Mouse (Mus musculus) gastrocnemius, postnatal 14 days (tissue): Measurements from ENCODE around the gene Olfr464. TPM values are rescaled to one million over a fixed set of nuclear protein-coding genes. Genes with fewer than 3 reads are reported as not detected.

Experiments
- DNase-seq: peaks from one replicate; pipeline ENCODE4 v3.0.0; 2021; ENCODE audit warnings: mixed read lengths
- intact Hi-C: fragments of 180-260 bp; cut with DNase I; formaldehyde crosslinking; loops from one replicate; pipeline ENCODE4 v1.15.1; 2025; ENCODE audit warnings: low total_unique reads
- long read RNA-seq, 2 experiments: library from polyadenylated mRNA; stranded (forward); transcript quantifications; one replicate each; pipeline ENCODE4 v2.0.0; 2021
- total RNA-seq, 2 experiments: library from RNA; stranded (reverse); gene quantifications; 2 replicates each; pipeline ENCODE4 v1.2.3; 2021

The Olfr464 gene
- not detected for total RNA-seq
- long read RNA-seq, experiment 1: 0 reads
- long read RNA-seq, experiment 2: 0 reads

- intact Hi-C loops: no loop called here
- DNase-seq: peak; percentile 13
These were observed at the start of gene Olfr464 for GRCm38 (mm10) chr11:87920966-87921365. Gene Olfr464, minus strand, starts transcription at chr11:87920967.

GRCm38 (mm10) chr11:87968356-87969122 is 47.8 kb upstream of the Olfr464 start:
- intact Hi-C loops: no loop called here
- DNase-seq: no peak

- peak; percentile 67 for DNase-seq
- intact Hi-C loops: no loop called here
These were observed 47.0 kb upstream of the Olfr464 start for GRCm38 (mm10) chr11:87967692-87968289.

- DNase-seq: peak; percentile 18
- intact Hi-C loops: no loop called here
These were observed 45.4 kb upstream of the Olfr464 start for GRCm38 (mm10) chr11:87966214-87966613.

- intact Hi-C loops: no loop called here
These were observed 44.5 kb upstream of the Olfr464 start for GRCm38 (mm10) chr11:87965293-87965692.

GRCm38 (mm10) chr11:87957066-87957465 is 36.3 kb upstream of the Olfr464 start:
- intact Hi-C loops: no loop called here
- DNase-seq: no peak

More at GRCm38 (mm10) chr11:87965293-87965692, 44.5 kb upstream of the Olfr464 start:
- no peak for DNase-seq

GRCm38 (mm10) chr11:87955144-87955543 is 34.4 kb upstream of the Olfr464 start:
- intact Hi-C loops: no loop called here
- DNase-seq: no peak

- no peak for DNase-seq
- intact Hi-C loops: no loop called here
These were observed 29.2 kb upstream of the Olfr464 start for GRCm38 (mm10) chr11:87949990-87950389.

- no peak for DNase-seq
- intact Hi-C loops: no loop called here
These were observed 14.7 kb upstream of the Olfr464 start for GRCm38 (mm10) chr11:87935467-87935866.

- intact Hi-C loops: no loop called here
- DNase-seq: no peak
These were observed 13.0 kb upstream of the Olfr464 start for GRCm38 (mm10) chr11:87933731-87934130.

- no peak for DNase-seq
- intact Hi-C loops: no loop called here
These were observed 9.6 kb upstream of the Olfr464 start for GRCm38 (mm10) chr11:87930348-87930747.

GRCm38 (mm10) chr11:87920301-87920700 is 466 bp downstream of the Olfr464 start:
- intact Hi-C loops: no loop called here
- no peak for DNase-seq

GRCm38 (mm10) chr11:87916005-87916404 is 4.8 kb downstream of the Olfr464 start:
- intact Hi-C loops: no loop called here
- DNase-seq: no peak

- intact Hi-C loops: no loop called here
- DNase-seq: no peak
These were observed 16.4 kb downstream of the Olfr464 start for GRCm38 (mm10) chr11:87904331-87904730.

GRCm38 (mm10) chr11:87897287-87897686 is 23.5 kb downstream of the Olfr464 start, which contains the start of gene Olfr463:
Gene Olfr463, minus strand, starts transcription at chr11:87897387.
- no peak for DNase-seq
- intact Hi-C loops: no loop called here

- no peak for DNase-seq
These were observed 28.6 kb downstream of the Olfr464 start, which contains the start of gene Olfr462 for GRCm38 (mm10) chr11:87892168-87892567. Gene Olfr462, minus strand, starts transcription at chr11:87892268.

GRCm38 (mm10) chr11:87884856-87885255 is 35.9 kb downstream of the Olfr464 start:
- no peak for DNase-seq
- intact Hi-C loops: no loop called here

More at GRCm38 (mm10) chr11:87892168-87892567, 28.6 kb downstream of the Olfr464 start, which contains the start of gene Olfr462:
- intact Hi-C loops: no loop called here

- no peak for DNase-seq
- intact Hi-C loops: no loop called here
These were observed 37.3 kb downstream of the Olfr464 start for GRCm38 (mm10) chr11:87883493-87883892.

- intact Hi-C loops: no loop called here
- no peak for DNase-seq
These were observed 39.1 kb downstream of the Olfr464 start for GRCm38 (mm10) chr11:87881714-87882113.

GRCm38 (mm10) chr11:87879826-87880225 is 40.9 kb downstream of the Olfr464 start:
- DNase-seq: no peak
- intact Hi-C loops: no loop called here

- intact Hi-C loops: no loop called here
- no peak for DNase-seq
These were observed 45.3 kb downstream of the Olfr464 start, which contains the start of gene Epx for GRCm38 (mm10) chr11:87875436-87875835. Gene Epx, minus strand, starts transcription at chr11:87875536.
